Mouse (Mus musculus): ENCODE data around the gene Gsdmc4.
"Not testable (repeated sequence)": the region's sequence is repeated elsewhere in the genome, so short reads cannot be mapped to it uniquely, and the experiment has no call there.

GRCm38 (mm10) chr15:63921618-63922017, 9.5 kb upstream of the Gsdmc4 start:
- not testable (repeated sequence) for TF ChIP-seq EP300 (optimal IDR thresholded peaks at IDR 0.05); CTCF (IDR thresholded peaks at IDR 0.05; ENCODE audit: low read depth)
